Mouse (Mus musculus): ENCODE data around the gene Lst1.

- TF ChIP-seq CTCF (IDR thresholded peaks at IDR 0.05; ENCODE audit: extremely low read depth, insufficient read depth, low read length) (no peak), POLR2A (IDR thresholded peaks at IDR 0.05; ENCODE audit: extremely low read depth, insufficient read depth, low read length) (no peak)
Measured at GRCm38 (mm10) chr17:35198946-35199345, 10.7 kb upstream of the Lst1 start.

All from cortical plate, adult 2 months (tissue).